Mouse (Mus musculus): Measurements from ENCODE around the gene Kcnd3. TPM values are rescaled to one million over a fixed set of nuclear protein-coding genes. Genes with fewer than 3 reads are reported as not detected.

The Kcnd3 gene
- polyA plus RNA-seq, 1 experiment: 5.0 TPM

GRCm38 (mm10) chr3:105623137-105623536 is 171.0 kb downstream of the Kcnd3 start:
- peak; percentile 2 for DNase-seq
- Histone ChIP-seq H3K4me1 (ENCODE audit: control insufficient read depth, insufficient read depth, low read length) (no peaks in the 10 kb centered on the region), H3K27ac (ENCODE audit: insufficient read depth, low read depth, low read length) (no peak overlapping the region), H3K4me3 (ENCODE audit: insufficient read depth, low read depth, low read length) (no peak overlapping the region), H3K36me3 (ENCODE audit: control insufficient read depth, insufficient read depth, low read length) (no peaks in the 10 kb centered on the region), H3K27me3 (replicated peaks; ENCODE audit: control insufficient read depth, insufficient read depth, low read length) (no peaks in the 10 kb centered on the region)
- TF ChIP-seq CTCF (conservative IDR thresholded peaks at IDR 0.05; ENCODE audit: insufficient read depth, insufficient read length, low read depth, low read length): no peak
- no peak for TF ChIP-seq POLR2A (IDR thresholded peaks at IDR 0.05; ENCODE audit: low read depth, low read length)
- WGBS: 32% methylated on average over 4 of the region's 4 CpGs

DNA sequence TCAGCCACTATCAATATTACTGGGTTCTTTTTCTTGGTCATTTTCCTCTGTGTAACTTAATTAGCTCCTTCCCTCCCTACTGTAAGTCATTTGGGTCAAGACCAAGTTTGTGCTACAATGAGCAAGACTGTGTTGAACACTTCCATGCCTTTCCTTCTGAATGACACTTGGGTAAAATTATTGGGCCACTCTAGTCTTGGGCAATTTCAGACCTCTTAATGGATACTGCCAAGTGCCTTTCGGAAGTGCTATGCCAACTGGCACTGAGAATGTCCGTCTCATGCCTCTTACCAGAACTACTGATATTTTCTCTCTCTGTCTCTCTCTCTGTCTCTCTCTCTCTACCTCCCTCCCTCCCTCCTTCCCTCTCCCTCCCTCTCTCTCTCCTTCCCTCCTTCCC is 173.8 kb downstream of the Kcnd3 start:
- Histone ChIP-seq H3K4me3 (ENCODE audit: insufficient read depth, low read depth, low read length) (no peak overlapping the region), H3K27me3 (replicated peaks; ENCODE audit: control insufficient read depth, insufficient read depth, low read length) (no peaks in the 10 kb centered on the region), H3K36me3 (ENCODE audit: control insufficient read depth, insufficient read depth, low read length) (no peaks in the 10 kb centered on the region), H3K4me1 (ENCODE audit: control insufficient read depth, insufficient read depth, low read length) (no peaks in the 10 kb centered on the region), H3K27ac (ENCODE audit: insufficient read depth, low read depth, low read length) (no peak overlapping the region)
- TF ChIP-seq CTCF (conservative IDR thresholded peaks at IDR 0.05; ENCODE audit: insufficient read depth, insufficient read length, low read depth, low read length) (no peak), POLR2A (IDR thresholded peaks at IDR 0.05; ENCODE audit: low read depth, low read length) (no peak)
- DNase-seq: no peak
- 87% methylated on average over 2 of the region's 2 CpGs for WGBS

- Histone ChIP-seq H3K27me3 (replicated peaks; ENCODE audit: control insufficient read depth, insufficient read depth, low read length) (no peaks in the 10 kb centered on the region), H3K4me3 (ENCODE audit: insufficient read depth, low read depth, low read length) (no peak overlapping the region), H3K27ac (ENCODE audit: insufficient read depth, low read depth, low read length) (no peak overlapping the region), H3K4me1 (ENCODE audit: control insufficient read depth, insufficient read depth, low read length) (no peaks in the 10 kb centered on the region), H3K36me3 (ENCODE audit: control insufficient read depth, insufficient read depth, low read length) (no peaks in the 10 kb centered on the region)
- peak; percentile 34 for DNase-seq
- WGBS: 24% methylated on average over 6 of the region's 6 CpGs
- TF ChIP-seq CTCF (conservative IDR thresholded peaks at IDR 0.05; ENCODE audit: insufficient read depth, insufficient read length, low read depth, low read length): no peak
- TF ChIP-seq POLR2A (IDR thresholded peaks at IDR 0.05; ENCODE audit: low read depth, low read length): no peak
Observed at GRCm38 (mm10) chr3:105627258-105627657, 175.1 kb downstream of the Kcnd3 start.

DNA sequence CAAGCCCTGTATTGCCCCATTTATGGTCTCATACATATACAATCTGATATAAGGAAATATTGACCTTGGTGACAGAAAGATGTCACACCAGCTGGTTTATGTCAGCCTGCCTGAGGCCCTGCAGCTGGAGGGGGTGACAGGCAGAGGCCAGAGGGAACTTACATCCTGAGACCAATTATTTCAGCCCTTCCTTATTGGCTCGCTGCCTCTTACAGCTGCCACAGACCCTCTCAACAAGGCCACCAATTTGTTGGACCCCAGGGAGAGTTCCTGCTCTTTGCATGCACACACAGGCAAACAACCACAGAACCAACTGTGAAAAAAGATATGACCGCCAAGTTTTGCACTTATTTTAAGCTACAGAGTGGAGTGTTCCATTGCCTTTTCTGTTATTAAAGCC is 180.2 kb downstream of the Kcnd3 start:
- no peak overlapping the region for H3K27ac ChIP-seq (ENCODE audit: insufficient read depth, low read depth, low read length)
- TF ChIP-seq POLR2A (IDR thresholded peaks at IDR 0.05; ENCODE audit: low read depth, low read length) (no peak), CTCF (conservative IDR thresholded peaks at IDR 0.05; ENCODE audit: insufficient read depth, insufficient read length, low read depth, low read length) (no peak)
- H3K4me3 ChIP-seq (ENCODE audit: insufficient read depth, low read depth, low read length): no peak overlapping the region
- no peaks in the 10 kb centered on the region for H3K27me3 ChIP-seq (replicated peaks; ENCODE audit: control insufficient read depth, insufficient read depth, low read length)
- no peaks in the 10 kb centered on the region for H3K36me3 ChIP-seq (ENCODE audit: control insufficient read depth, insufficient read depth, low read length)
- peak; percentile 8 for DNase-seq
- 58% methylated on average over 2 of the region's 2 CpGs for WGBS
- no peaks in the 10 kb centered on the region for H3K4me1 ChIP-seq (ENCODE audit: control insufficient read depth, insufficient read depth, low read length)

DNA sequence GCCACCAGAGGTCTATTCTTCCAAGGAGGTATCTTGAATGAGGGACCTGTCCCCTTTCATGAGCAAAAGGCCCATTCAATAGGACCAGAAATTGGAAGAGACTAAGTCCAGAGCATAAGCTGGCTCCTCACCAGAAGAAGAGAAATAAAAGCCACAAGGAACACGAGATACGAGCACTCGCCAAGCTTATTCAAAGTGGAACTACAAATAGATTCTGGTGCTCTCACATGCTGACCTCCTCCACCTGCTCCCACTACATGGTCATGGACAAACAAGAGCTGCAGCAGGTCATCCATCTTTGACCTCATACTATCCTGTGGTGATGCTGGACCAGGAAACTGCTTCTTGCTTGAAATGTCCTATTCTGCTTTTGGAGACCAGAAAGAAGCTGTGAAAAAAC is 180.9 kb downstream of the Kcnd3 start:
- Histone ChIP-seq H3K4me3 (ENCODE audit: insufficient read depth, low read depth, low read length) (no peak overlapping the region), H3K36me3 (ENCODE audit: control insufficient read depth, insufficient read depth, low read length) (no peaks in the 10 kb centered on the region), H3K27me3 (replicated peaks; ENCODE audit: control insufficient read depth, insufficient read depth, low read length) (no peaks in the 10 kb centered on the region), H3K27ac (ENCODE audit: insufficient read depth, low read depth, low read length) (no peak overlapping the region), H3K4me1 (ENCODE audit: control insufficient read depth, insufficient read depth, low read length) (no peaks in the 10 kb centered on the region)
- WGBS: 73% methylated on average over 3 of the region's 3 CpGs
- TF ChIP-seq CTCF (conservative IDR thresholded peaks at IDR 0.05; ENCODE audit: insufficient read depth, insufficient read length, low read depth, low read length): no peak
- no peak for TF ChIP-seq POLR2A (IDR thresholded peaks at IDR 0.05; ENCODE audit: low read depth, low read length)
- no peak for DNase-seq

- no peaks in the 10 kb centered on the region for H3K36me3 ChIP-seq (ENCODE audit: control insufficient read depth, insufficient read depth, low read length)
- no peak overlapping the region for H3K27ac ChIP-seq (ENCODE audit: insufficient read depth, low read depth, low read length)
- DNase-seq: peak; percentile 41
- TF ChIP-seq POLR2A (IDR thresholded peaks at IDR 0.05; ENCODE audit: low read depth, low read length) (no peak), CTCF (conservative IDR thresholded peaks at IDR 0.05; ENCODE audit: insufficient read depth, insufficient read length, low read depth, low read length) (no peak; the same call in 1 of the 2 replicates)
- 18% methylated on average over 1 of the region's 1 CpGs for WGBS
- H3K4me3 ChIP-seq (ENCODE audit: insufficient read depth, low read depth, low read length): no peak overlapping the region
- H3K4me1 ChIP-seq (ENCODE audit: control insufficient read depth, insufficient read depth, low read length): no peaks in the 10 kb centered on the region
- H3K27me3 ChIP-seq (replicated peaks; ENCODE audit: control insufficient read depth, insufficient read depth, low read length): no peaks in the 10 kb centered on the region
Observed at GRCm38 (mm10) chr3:105642186-105642585, 190.1 kb downstream of the Kcnd3 start.

DNA sequence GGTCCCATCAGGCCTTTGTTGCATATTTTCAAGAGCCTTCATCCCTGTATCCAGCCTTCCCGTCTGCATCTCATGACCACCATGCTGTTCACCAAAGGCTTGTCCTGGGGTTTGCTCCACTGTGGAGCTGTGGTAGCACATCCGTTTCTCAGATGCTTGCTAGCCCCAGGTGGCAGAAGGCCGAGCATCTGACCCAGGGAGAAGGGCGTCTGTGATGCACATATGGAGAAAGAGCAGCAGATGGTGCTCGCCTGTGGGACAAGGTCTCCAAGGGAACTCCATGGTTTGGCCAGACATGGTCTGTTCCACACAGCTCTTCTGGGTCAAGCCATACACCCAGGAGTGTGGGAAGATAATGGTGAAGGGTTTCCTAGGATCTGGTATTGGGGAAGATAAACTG is 191.4 kb downstream of the Kcnd3 start:
- 86% methylated on average over 5 of the region's 5 CpGs for WGBS
- Histone ChIP-seq H3K27me3 (replicated peaks; ENCODE audit: control insufficient read depth, insufficient read depth, low read length) (no peaks in the 10 kb centered on the region), H3K4me3 (ENCODE audit: insufficient read depth, low read depth, low read length) (no peak overlapping the region), H3K27ac (ENCODE audit: insufficient read depth, low read depth, low read length) (no peak overlapping the region), H3K4me1 (ENCODE audit: control insufficient read depth, insufficient read depth, low read length) (no peaks in the 10 kb centered on the region), H3K36me3 (ENCODE audit: control insufficient read depth, insufficient read depth, low read length) (no peaks in the 10 kb centered on the region)
- TF ChIP-seq CTCF (conservative IDR thresholded peaks at IDR 0.05; ENCODE audit: insufficient read depth, insufficient read length, low read depth, low read length) (no peak), POLR2A (IDR thresholded peaks at IDR 0.05; ENCODE audit: low read depth, low read length) (no peak)
- DNase-seq: no peak
